Mouse (Mus musculus): ENCODE measurements around the gene Cpsf3. TPM values are rescaled to one million over a fixed set of nuclear protein-coding genes. Genes with fewer than 3 reads are reported as not detected.

Gene Cpsf3
- polyA plus RNA-seq, 1 experiment: 50.5 TPM

DNA sequence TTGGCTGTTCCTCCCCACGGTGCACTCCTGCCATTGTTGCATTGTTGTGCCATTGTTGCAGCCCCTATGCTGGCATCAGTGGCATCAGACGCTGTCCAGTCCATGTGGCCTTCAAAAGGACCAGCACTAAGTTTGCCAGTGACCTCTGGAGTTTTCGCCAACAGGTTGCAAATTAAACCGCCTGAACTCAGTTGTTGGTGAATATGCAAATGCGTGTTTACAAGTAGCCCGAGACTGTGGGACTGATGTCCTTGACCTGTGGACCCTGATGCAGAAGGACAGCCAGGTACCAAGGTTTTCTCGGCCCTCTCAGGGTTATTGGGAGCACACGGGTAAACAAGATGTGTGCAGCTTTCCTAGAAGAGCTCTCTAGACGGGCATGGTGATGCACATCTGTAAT lies 36.0 kb downstream of the Cpsf3 start:
- no peaks in the 10 kb centered on the region for H3K27me3 ChIP-seq (ENCODE audit: control insufficient read depth, insufficient read depth, insufficient read length)
- no peak overlapping the region for H3K4me2 ChIP-seq (ENCODE audit: low read depth)
- TF ChIP-seq REST (IDR thresholded peaks at IDR 0.05; ENCODE audit: insufficient read depth, insufficient read length) (no peak), USF1 (IDR thresholded peaks at IDR 0.05; ENCODE audit: low read depth) (no peak), MAX (IDR thresholded peaks at IDR 0.05; ENCODE audit: low read depth) (no peak), POLR2AphosphoS2 (IDR thresholded peaks at IDR 0.05; ENCODE audit: insufficient read length, low read depth) (no peak), TCF12 (IDR thresholded peaks at IDR 0.05; ENCODE audit: insufficient read depth, poor library complexity, severe bottlenecking) (no peak), CEBPB (IDR thresholded peaks at IDR 0.05; ENCODE audit: insufficient read depth, poor library complexity, severe bottlenecking) (no peak), MYOD1 (IDR thresholded peaks at IDR 0.05; ENCODE audit: control insufficient read depth in 1 of 3, insufficient read length in 2 of 3, low read depth in 2 of 3) (no peak), TCF3 (IDR thresholded peaks at IDR 0.05; ENCODE audit: insufficient read length, low read depth) (no peak), E2F4 (IDR thresholded peaks at IDR 0.05; ENCODE audit: insufficient read depth) (no peak), MYOG (IDR thresholded peaks at IDR 0.05; ENCODE audit: control insufficient read depth in 1 of 3, insufficient read depth in 1 of 3, insufficient read length in 2 of 3, low read depth in 2 of 3) (no peak), POLR2A (IDR thresholded peaks at IDR 0.05; ENCODE audit: insufficient read length, low read depth) (no peak), SRF (IDR thresholded peaks at IDR 0.05; ENCODE audit: control insufficient read depth, insufficient read length, low read depth) (no peak)
- peaks cover 33% of the 10 kb centered on the region for H3K36me3 ChIP-seq (ENCODE audit: control insufficient read depth, insufficient read depth)
- no peaks in the 10 kb centered on the region for H3K79me2 ChIP-seq (ENCODE audit: control insufficient read depth, insufficient read depth)
- H3ac ChIP-seq (ENCODE audit: control insufficient read depth, insufficient read length): no peak overlapping the region
- H3K4me3 ChIP-seq: no peak overlapping the region

GRCm38 (mm10) chr12:21322296-21322695 lies 37.1 kb downstream of the Cpsf3 start:
- Histone ChIP-seq H3K4me3 (no peak overlapping the region), H3ac (ENCODE audit: control insufficient read depth, insufficient read length) (no peak overlapping the region), H3K36me3 (ENCODE audit: control insufficient read depth, insufficient read depth) (peaks cover 37% of the 10 kb centered on the region), H3K4me2 (ENCODE audit: low read depth) (no peak overlapping the region), H3K27me3 (ENCODE audit: control insufficient read depth, insufficient read depth, insufficient read length) (no peaks in the 10 kb centered on the region), H3K79me2 (ENCODE audit: control insufficient read depth, insufficient read depth) (no peaks in the 10 kb centered on the region)
- TF ChIP-seq POLR2AphosphoS2 (IDR thresholded peaks at IDR 0.05; ENCODE audit: insufficient read length, low read depth) (peak; percentile 2), TCF12 (IDR thresholded peaks at IDR 0.05; ENCODE audit: insufficient read depth, poor library complexity, severe bottlenecking) (no peak), REST (IDR thresholded peaks at IDR 0.05; ENCODE audit: insufficient read depth, insufficient read length) (no peak)

DNA sequence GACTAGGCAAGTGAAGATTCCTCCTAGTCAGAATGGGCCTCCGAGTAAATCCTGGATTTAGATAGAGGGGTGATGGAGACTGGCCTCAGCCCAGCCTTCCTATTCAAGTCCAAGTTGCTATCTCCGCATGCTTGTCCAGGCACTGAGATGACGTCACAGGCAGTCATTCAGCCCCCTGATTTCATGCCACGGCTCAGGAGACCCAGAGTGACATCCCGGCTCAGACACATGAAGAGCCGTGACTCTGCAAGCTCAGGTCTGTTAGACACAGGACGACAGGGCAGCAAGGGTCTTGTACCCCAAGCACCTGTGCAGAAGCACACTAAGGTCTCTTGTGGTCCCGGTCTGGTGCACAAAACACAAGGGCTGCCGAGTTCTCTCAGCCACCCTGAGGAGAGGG lies 37.7 kb downstream of the Cpsf3 start:
- H3K4me3 ChIP-seq: no peak overlapping the region
- H3K27me3 ChIP-seq (ENCODE audit: control insufficient read depth, insufficient read depth, insufficient read length): no peaks in the 10 kb centered on the region
- H3K4me2 ChIP-seq (ENCODE audit: low read depth): no peak overlapping the region
- TF ChIP-seq POLR2A (IDR thresholded peaks at IDR 0.05; ENCODE audit: insufficient read length, low read depth): no peak
- H3ac ChIP-seq (ENCODE audit: control insufficient read depth, insufficient read length): no peak overlapping the region
- H3K79me2 ChIP-seq (ENCODE audit: control insufficient read depth, insufficient read depth): no peaks in the 10 kb centered on the region
- peaks cover 42% of the 10 kb centered on the region for H3K36me3 ChIP-seq (ENCODE audit: control insufficient read depth, insufficient read depth)

DNA sequence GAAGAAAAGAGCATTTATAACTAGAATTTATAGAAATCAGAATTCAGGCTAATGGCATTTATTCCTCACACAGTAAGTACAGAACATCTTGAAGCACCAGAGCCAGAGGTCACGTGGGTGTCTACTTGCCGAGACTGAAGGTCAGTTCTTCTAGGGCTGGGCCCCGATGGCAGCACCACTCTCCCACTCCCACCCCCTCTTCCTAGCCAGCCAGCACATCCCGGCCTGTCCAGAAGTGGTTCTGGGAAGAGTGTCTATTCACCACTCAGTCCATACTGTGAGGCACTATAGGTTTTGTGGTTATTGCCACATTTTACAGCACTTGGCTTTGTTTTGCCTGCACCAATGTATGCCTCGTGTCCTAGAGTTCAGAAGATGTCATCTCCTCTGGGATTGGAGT lies 38.9 kb downstream of the Cpsf3 start:
- Histone ChIP-seq H3K79me2 (ENCODE audit: control insufficient read depth, insufficient read depth) (no peaks in the 10 kb centered on the region), H3ac (ENCODE audit: control insufficient read depth, insufficient read length) (no peak overlapping the region), H3K36me3 (ENCODE audit: control insufficient read depth, insufficient read depth) (peaks cover 52% of the 10 kb centered on the region), H3K27me3 (ENCODE audit: control insufficient read depth, insufficient read depth, insufficient read length) (no peaks in the 10 kb centered on the region), H3K4me3 (no peak overlapping the region), H3K4me2 (ENCODE audit: low read depth) (no peak overlapping the region)
- TF ChIP-seq MAX (IDR thresholded peaks at IDR 0.05; ENCODE audit: low read depth) (no peak), MYOD1 (IDR thresholded peaks at IDR 0.05; ENCODE audit: control insufficient read depth in 1 of 3, insufficient read length in 2 of 3, low read depth in 2 of 3) (no peak)

DNA sequence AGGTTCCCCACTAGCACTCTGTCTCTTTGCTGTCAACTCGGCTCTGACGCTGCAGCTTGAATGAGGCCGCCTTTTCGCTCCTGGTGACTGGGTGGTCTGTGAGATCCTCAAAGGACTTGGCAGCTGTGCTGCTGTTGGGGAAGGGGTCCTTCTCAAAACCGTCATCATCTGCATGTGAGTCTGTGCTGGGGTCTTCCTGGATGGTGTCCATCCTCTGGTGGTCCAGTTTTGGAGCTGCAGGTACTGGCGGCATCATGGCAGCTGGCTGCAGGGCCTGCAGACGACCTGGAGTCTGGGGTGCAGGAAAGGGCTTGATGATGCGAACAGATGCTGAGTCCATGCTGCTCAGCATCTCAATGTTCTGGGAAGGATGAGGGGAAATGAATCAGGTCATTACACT lies 40.1 kb downstream of the Cpsf3 start:
- H3K27me3 ChIP-seq (ENCODE audit: control insufficient read depth, insufficient read depth, insufficient read length): no peaks in the 10 kb centered on the region
- no peak overlapping the region for H3ac ChIP-seq (ENCODE audit: control insufficient read depth, insufficient read length)
- no peaks in the 10 kb centered on the region for H3K79me2 ChIP-seq (ENCODE audit: control insufficient read depth, insufficient read depth)
- peaks cover 44% of the 10 kb centered on the region for H3K36me3 ChIP-seq (ENCODE audit: control insufficient read depth, insufficient read depth)
- TF ChIP-seq MYOD1 (IDR thresholded peaks at IDR 0.05; ENCODE audit: control insufficient read depth in 1 of 3, insufficient read length in 2 of 3, low read depth in 2 of 3) (no peak), MYOG (IDR thresholded peaks at IDR 0.05; ENCODE audit: control insufficient read depth in 1 of 3, insufficient read depth in 1 of 3, insufficient read length in 2 of 3, low read depth in 2 of 3) (no peak), MAX (IDR thresholded peaks at IDR 0.05; ENCODE audit: low read depth) (no peak), TCF3 (IDR thresholded peaks at IDR 0.05; ENCODE audit: insufficient read length, low read depth) (no peak), REST (IDR thresholded peaks at IDR 0.05; ENCODE audit: insufficient read depth, insufficient read length) (no peak), POLR2A (IDR thresholded peaks at IDR 0.05; ENCODE audit: insufficient read length, low read depth) (no peak), USF1 (IDR thresholded peaks at IDR 0.05; ENCODE audit: low read depth) (no peak)
- H3K4me2 ChIP-seq (ENCODE audit: low read depth): no peak overlapping the region
- no peak overlapping the region for H3K4me3 ChIP-seq

DNA sequence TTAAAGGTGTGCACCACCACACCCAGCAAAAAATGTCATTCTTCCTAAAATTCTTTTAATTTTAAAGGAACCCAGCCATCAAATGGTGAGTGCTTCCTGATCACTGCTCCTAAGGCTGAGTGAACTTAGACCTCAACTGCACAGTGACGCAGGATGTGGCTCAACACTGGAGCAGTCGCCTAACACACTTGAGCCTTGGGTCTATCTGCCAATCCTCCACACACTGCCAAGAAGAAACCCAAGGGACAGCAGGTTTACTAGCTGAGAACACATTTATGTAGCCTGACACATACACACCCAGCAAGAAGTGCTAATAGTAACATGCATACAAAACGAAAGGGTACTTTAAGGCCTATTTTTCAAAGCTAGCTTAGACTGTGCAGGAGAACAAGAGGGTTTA lies 41.1 kb downstream of the Cpsf3 start:
- Histone ChIP-seq H3ac (ENCODE audit: control insufficient read depth, insufficient read length) (no peak overlapping the region), H3K4me3 (no peak overlapping the region), H3K36me3 (ENCODE audit: control insufficient read depth, insufficient read depth) (peaks cover 41% of the 10 kb centered on the region), H3K27me3 (ENCODE audit: control insufficient read depth, insufficient read depth, insufficient read length) (no peaks in the 10 kb centered on the region), H3K79me2 (ENCODE audit: control insufficient read depth, insufficient read depth) (no peaks in the 10 kb centered on the region), H3K4me2 (ENCODE audit: low read depth) (no peak overlapping the region)
- TF ChIP-seq POLR2AphosphoS2 (IDR thresholded peaks at IDR 0.05; ENCODE audit: insufficient read length, low read depth): no peak
- TF ChIP-seq CEBPB (IDR thresholded peaks at IDR 0.05; ENCODE audit: insufficient read depth, poor library complexity, severe bottlenecking): no peak
- no peak for TF ChIP-seq TCF3 (IDR thresholded peaks at IDR 0.05; ENCODE audit: insufficient read length, low read depth)
- TF ChIP-seq USF1 (IDR thresholded peaks at IDR 0.05; ENCODE audit: low read depth): no peak
- TF ChIP-seq SRF (IDR thresholded peaks at IDR 0.05; ENCODE audit: control insufficient read depth, insufficient read length, low read depth): no peak
- TF ChIP-seq MAX (IDR thresholded peaks at IDR 0.05; ENCODE audit: low read depth): no peak
- TF ChIP-seq MYOD1 (IDR thresholded peaks at IDR 0.05; ENCODE audit: control insufficient read depth in 1 of 3, insufficient read length in 2 of 3, low read depth in 2 of 3): no peak
- no peak for TF ChIP-seq REST (IDR thresholded peaks at IDR 0.05; ENCODE audit: insufficient read depth, insufficient read length)
- no peak for TF ChIP-seq MYOG (IDR thresholded peaks at IDR 0.05; ENCODE audit: control insufficient read depth in 1 of 3, insufficient read depth in 1 of 3, insufficient read length in 2 of 3, low read depth in 2 of 3)

Measured in myocyte (in vitro differentiated cells).